Mouse (Mus musculus): ENCODE data around the gene Inhbc. TPM values are rescaled to one million over a fixed set of nuclear protein-coding genes. Genes with fewer than 3 reads are reported as not detected.
"Not testable (repeated sequence)": the region's sequence is repeated elsewhere in the genome, so short reads cannot be mapped to it uniquely, and the experiment has no call there.

The Inhbc gene
- polyA plus RNA-seq, 1 experiment from 2014 or later, result not detected

GRCm38 (mm10) chr10:127318009-127318408 is 52.2 kb downstream of the Inhbc start:
- H3K27me3 ChIP-seq, result no peaks in the 10 kb centered on the region
- ATAC-seq, result no peak
- in situ Hi-C loops (cut with MboI; ENCODE audit: low pct_unique_long_range_greater_than_20kb), result loop anchor here (5.0 kb wide), 1 partner anchor 61 kb away; no protein-coding TSS in a partner anchor
- no peak for DNase-seq (ENCODE audit: low read depth, low spot score)
- no peak for TF ChIP-seq CTCF (IDR thresholded peaks at IDR 0.05)
- ChIA-PET CTCF (interaction anchor here (1.4 kb wide), 1 partner anchor 21 kb away, joined by 4 read pairs; no protein-coding TSS in a partner anchor), POLR2A (no interaction called here)

DNA sequence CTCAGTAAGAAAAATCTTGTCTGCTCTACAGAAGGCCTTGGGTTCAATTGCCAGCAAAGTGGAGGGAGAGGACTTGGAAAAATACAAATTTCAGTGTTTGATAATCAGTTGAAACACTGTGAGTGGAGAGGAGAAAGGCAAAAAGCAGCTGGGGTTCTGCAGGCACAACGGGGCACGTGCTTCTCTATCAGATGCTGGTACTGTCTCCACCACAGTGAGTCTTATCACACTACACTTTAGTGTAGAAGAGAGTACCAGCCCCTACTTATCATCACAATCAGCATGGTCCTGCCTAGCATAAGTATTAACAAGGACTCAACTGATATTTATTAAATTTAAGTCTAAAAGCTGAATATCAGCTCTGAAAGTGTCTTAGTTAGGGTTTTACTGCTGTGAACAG is 53.0 kb downstream of the Inhbc start:
- no peak for ATAC-seq
- in situ Hi-C loops (cut with MboI; ENCODE audit: low pct_unique_long_range_greater_than_20kb), result loop anchor here (5.0 kb wide), 1 partner anchor 60 kb away; no protein-coding TSS in a partner anchor
- no peak for TF ChIP-seq CTCF (IDR thresholded peaks at IDR 0.05)
- no peak for DNase-seq (ENCODE audit: low read depth, low spot score)
- H3K27me3 ChIP-seq, result no peaks in the 10 kb centered on the region
- POLR2A ChIA-PET, result interaction anchor here (0.7 kb wide), 1 partner anchor 999 kb away, joined by 3 read pairs; no protein-coding TSS in a partner anchor
- CTCF ChIA-PET, result interaction anchor here (1.4 kb wide), 1 partner anchor 21 kb away, joined by 4 read pairs; no protein-coding TSS in a partner anchor

DNA sequence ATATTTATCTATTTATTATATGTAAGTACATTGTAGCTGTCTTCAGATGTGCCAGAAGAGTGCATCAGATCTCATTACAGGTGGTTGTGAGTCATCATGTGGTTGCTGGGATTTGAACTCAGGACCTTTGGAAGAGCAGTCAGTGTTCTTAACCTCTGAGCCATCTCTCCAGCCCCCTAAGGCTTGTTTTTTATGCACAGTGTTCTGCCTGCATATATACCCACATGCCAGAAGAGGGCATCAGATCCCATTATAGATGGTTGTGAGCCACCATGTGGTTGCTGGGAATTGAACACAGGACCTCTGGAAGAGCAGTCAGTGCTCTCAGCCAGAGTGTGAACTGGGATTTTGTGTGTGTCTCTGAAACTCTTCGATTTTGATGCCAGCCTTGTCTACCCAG is 55.3 kb downstream of the Inhbc start:
- CTCF ChIA-PET; DNase-seq (ENCODE audit: low read depth, low spot score); ATAC-seq; H3K27me3 ChIP-seq; POLR2A ChIA-PET: not testable (repeated sequence)
- in situ Hi-C loops (cut with MboI; ENCODE audit: low pct_unique_long_range_greater_than_20kb), result loop anchor here (5.0 kb wide), 1 partner anchor 58 kb away; no protein-coding TSS in a partner anchor
- TF ChIP-seq CTCF (IDR thresholded peaks at IDR 0.05), result peak; percentile 35

- ATAC-seq; H3K27me3 ChIP-seq; POLR2A ChIA-PET; in situ Hi-C loops (cut with MboI; ENCODE audit: low pct_unique_long_range_greater_than_20kb); DNase-seq (ENCODE audit: low read depth, low spot score): not testable (repeated sequence)
- CTCF ChIA-PET, result interaction anchor here (1.0 kb wide), 2 partner anchors 13 to 25 kb away, joined by 3 to 4 read pairs; no protein-coding TSS in a partner anchor
Observed at GRCm38 (mm10) chr10:127313516-127313915, 56.7 kb downstream of the Inhbc start.

DNA sequence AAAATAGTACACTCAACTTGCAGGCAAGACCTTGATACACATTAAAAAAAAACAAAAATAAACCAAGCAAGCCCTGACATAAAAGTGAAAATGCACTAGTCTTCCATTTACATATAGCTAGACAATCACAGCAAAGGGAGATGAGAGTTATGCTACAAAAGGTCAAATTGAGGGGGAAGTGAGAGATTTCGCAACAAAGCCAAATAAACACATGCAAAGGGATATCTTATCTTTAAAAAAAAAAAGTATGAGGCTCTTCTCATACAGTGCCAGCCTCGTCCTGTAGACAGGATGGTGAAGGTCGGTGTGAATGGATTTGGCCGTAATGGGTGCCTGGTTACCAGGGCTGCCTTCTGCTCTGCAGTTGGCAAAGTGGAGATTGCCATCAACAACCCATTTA is 57.4 kb downstream of the Inhbc start:
- in situ Hi-C loops (cut with MboI; ENCODE audit: low pct_unique_long_range_greater_than_20kb), result no loop called here

DNA sequence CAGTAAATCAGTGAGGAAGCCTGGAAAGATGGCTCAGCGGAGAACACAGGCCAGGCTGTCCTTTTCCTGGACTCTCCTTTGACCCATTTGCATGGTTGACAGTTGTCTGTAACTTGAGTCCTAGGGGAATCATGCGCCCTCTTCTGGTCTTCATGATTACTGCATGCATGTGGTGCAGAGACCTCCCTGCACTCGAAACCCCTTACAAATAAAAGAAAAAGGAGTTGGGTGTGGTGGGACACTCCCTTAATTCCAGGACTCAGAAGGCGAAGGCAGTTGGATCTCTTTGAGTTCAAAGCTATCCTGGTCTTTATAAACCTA is 57.9 kb downstream of the Inhbc start:
- POLR2A ChIA-PET, result interaction anchor here (1.5 kb wide), 1 partner anchor 18 kb away, joined by 3 read pairs; no protein-coding TSS in a partner anchor
- ATAC-seq, result peak; percentile 40
- DNase-seq (ENCODE audit: low read depth, low spot score), result no peak
- CTCF ChIA-PET, result interaction anchor here (0.8 to 2.0 kb wide), 7 partner anchors 8 to 27 kb away, joined by 3 to 8 read pairs (median 4); partner anchors contain the start of gene Arhgap9
- TF ChIP-seq CTCF (IDR thresholded peaks at IDR 0.05), result no peak
- H3K27me3 ChIP-seq, result no peaks in the 10 kb centered on the region
- in situ Hi-C loops (cut with MboI; ENCODE audit: low pct_unique_long_range_greater_than_20kb), result no loop called here

More for the DNA sequence above, 57.4 kb downstream of the Inhbc start:
- CTCF ChIA-PET, result interaction anchor here (1.0 to 2.0 kb wide), 5 partner anchors 9 to 26 kb away, joined by 3 to 8 read pairs (median 4); partner anchors contain the start of gene Arhgap9
- ATAC-seq (no peak), DNase-seq (ENCODE audit: low read depth, low spot score) (no peak)
- no peaks in the 10 kb centered on the region for H3K27me3 ChIP-seq
- no peak for TF ChIP-seq CTCF (IDR thresholded peaks at IDR 0.05)
- POLR2A ChIA-PET, result interaction anchor here (1.5 kb wide), 1 partner anchor 19 kb away, joined by 3 read pairs; no protein-coding TSS in a partner anchor

DNA sequence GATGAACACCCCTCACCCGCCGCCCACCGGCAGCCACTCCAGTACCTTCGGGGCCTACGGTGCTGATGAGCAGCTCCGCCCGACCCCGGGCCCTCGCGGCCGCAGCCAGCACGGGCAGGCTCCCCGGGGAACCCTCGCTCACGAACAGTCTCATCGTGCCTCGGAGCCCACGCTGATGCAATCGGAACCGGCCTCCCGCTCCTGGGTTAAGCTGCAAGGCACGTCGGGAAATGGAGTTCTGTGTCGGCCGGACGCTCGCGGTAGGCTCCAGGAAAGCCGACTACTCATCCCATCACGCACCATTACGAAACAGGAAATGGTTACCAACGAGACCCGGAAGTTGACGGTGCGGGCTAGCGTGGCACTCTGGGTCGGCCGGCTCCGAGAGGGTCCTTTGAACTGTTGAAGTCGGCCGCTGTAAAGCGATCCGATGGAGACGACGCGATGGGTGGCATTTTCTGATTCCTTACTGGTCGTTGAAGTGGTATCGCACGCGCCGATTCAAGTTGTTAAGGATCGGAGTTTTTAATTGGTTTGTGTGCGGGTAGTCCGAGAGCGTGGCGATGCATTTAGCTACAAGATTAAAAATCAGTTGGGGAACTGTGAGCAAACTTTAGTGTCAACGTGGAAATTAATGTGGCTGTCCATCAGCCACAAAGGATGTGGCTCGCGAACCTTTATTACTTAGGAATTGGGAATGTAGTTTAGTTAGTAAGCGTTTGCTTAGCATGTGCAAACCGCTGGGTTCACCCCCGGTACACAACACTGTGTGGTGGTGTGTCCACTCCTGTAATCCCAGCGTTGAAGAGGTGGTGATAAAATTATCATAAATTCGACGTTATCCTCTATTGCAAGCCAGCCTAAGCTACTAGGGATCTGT is 58.5 kb downstream of the Inhbc start, which contains the start of gene Mars:
Gene Mars, minus strand, starts transcription at position 311 of the 880 bp plus-strand sequence.
- ATAC-seq, result peak; percentile 88
- ChIA-PET CTCF (interaction anchor here (0.8 to 2.0 kb wide), 6 partner anchors 8 to 27 kb away, joined by 3 to 8 read pairs (median 4); partner anchors contain the start of gene Arhgap9), POLR2A (interaction anchor here (1.1 to 1.5 kb wide), 3 partner anchors 18 to 25 kb away, joined by 3 to 4 read pairs (median 3); no protein-coding TSS in a partner anchor)
- in situ Hi-C loops (cut with MboI; ENCODE audit: low pct_unique_long_range_greater_than_20kb), result no loop called here
- peak; percentile 80 for DNase-seq (ENCODE audit: low read depth, low spot score)
- no peaks in the 10 kb centered on the region for H3K27me3 ChIP-seq
- no peak for TF ChIP-seq CTCF (IDR thresholded peaks at IDR 0.05)

DNA sequence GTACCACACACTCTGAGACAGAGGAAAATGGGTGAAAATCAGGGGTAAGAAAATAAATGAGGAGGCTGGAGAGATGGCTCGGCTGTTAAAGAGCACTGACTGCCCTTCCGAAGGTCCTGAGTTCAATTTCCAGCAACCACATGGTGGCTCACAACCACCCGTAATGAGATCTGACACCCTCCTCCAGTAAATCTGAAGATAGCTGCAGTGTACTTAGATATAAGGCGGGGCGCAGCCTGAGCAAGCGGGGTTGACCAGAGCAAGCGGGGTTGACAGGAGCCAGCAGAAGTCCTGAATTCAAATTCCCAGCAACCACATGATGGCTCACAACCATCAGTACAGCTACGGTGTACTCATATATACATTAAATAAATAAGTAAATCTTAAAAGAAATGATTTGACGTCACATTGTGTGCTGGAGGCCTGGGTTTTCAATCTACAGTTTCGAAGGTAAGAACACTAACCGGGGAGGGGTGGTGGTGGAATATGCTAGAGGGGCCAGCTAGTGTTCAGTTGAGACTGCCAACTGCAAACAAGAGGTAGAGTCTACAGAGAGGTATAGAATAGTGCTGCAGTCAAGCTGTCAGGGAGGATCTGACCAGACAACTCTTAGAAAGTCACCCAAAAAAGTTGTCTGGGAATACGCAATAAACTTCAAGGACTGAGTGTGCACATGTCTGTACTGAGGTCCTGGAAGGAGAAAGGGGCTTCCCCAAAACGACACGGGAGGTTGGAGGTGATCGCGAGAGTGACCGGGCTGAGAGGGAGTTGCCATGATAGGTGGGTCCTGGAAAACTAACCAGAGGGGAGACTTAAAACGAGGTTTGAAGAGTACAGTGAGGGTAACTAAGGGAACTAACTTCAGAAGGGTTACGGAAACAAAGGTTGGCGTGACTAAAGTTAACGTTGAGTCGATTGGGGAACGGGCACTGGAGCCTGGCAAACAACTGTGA is 59.4 kb downstream of the Inhbc start:
- TF ChIP-seq CTCF (IDR thresholded peaks at IDR 0.05), result no peak
- ChIA-PET POLR2A (interaction anchor here (0.9 to 1.2 kb wide), 3 partner anchors 16 to 24 kb away, joined by 3 to 4 read pairs (median 3); no protein-coding TSS in a partner anchor), CTCF (interaction anchor here (0.6 to 2.0 kb wide), 2 partner anchors 8 to 11 kb away, joined by 3 to 7 read pairs; partner anchors contain the start of gene Arhgap9)
- ATAC-seq (peak; percentile 23), DNase-seq (ENCODE audit: low read depth, low spot score) (no peak)
- in situ Hi-C loops (cut with MboI; ENCODE audit: low pct_unique_long_range_greater_than_20kb), result no loop called here
- H3K27me3 ChIP-seq, result no peaks in the 10 kb centered on the region

GRCm38 (mm10) chr10:127309167-127309566 is 61.1 kb downstream of the Inhbc start:
- CTCF ChIA-PET, result interaction anchor here (1.5 kb wide), 1 partner anchor 11 kb away, joined by 5 read pairs; no protein-coding TSS in a partner anchor
- POLR2A ChIA-PET; in situ Hi-C loops (cut with MboI; ENCODE audit: low pct_unique_long_range_greater_than_20kb); ATAC-seq; DNase-seq (ENCODE audit: low read depth, low spot score); H3K27me3 ChIP-seq: not testable (repeated sequence)

Other genes starting within 250 kb of the Inhbc start
- gene Os9, start 249.3 kb downstream of the Inhbc start, polyA plus RNA-seq (2021), result 173 TPM
- gene B4galnt1, start 205.2 kb downstream of the Inhbc start, polyA plus RNA-seq (2021), result 112 TPM
- gene Slc26a10, start 189.8 kb downstream of the Inhbc start, polyA plus RNA-seq (2021), result 0.85 TPM
- gene Arhgef25, start 180.3 kb downstream of the Inhbc start, polyA plus RNA-seq (2021), result 106 TPM
- 155 TPM for gene Dtx3, start 174.7 kb downstream of the Inhbc start, polyA plus RNA-seq (2021)
- gene Pip4k2c, start 158.8 kb downstream of the Inhbc start, polyA plus RNA-seq (2021), result 76.8 TPM
- 0.44 TPM for gene Kif5a, start 107.1 kb downstream of the Inhbc start, polyA plus RNA-seq (2021)
- 307 TPM for gene Dctn2, start 104.1 kb downstream of the Inhbc start, polyA plus RNA-seq (2021)
- gene Mbd6, start 81.4 kb downstream of the Inhbc start, polyA plus RNA-seq (2021), result 55.1 TPM
- gene Mars, start 58.6 kb downstream of the Inhbc start, polyA plus RNA-seq (2021), result 152 TPM
- gene Arhgap9, start 48.5 kb downstream of the Inhbc start, polyA plus RNA-seq (2021), result not detected
- 0.23 TPM for gene Gli1, start 28.5 kb downstream of the Inhbc start, polyA plus RNA-seq (2021)
- gene Inhbe, start 16.0 kb downstream of the Inhbc start, polyA plus RNA-seq (2021), result 0.01 TPM
- 98.4 TPM for gene R3hdm2, start 9.9 kb upstream of the Inhbc start, polyA plus RNA-seq (2021)
- gene Stac3, start 131.3 kb upstream of the Inhbc start, polyA plus RNA-seq (2021), result 0.80 TPM
- 0.18 TPM for gene Ndufa4l2, start 144.5 kb upstream of the Inhbc start, polyA plus RNA-seq (2021)
- gene Shmt2, start 152.0 kb upstream of the Inhbc start, polyA plus RNA-seq (2021), result 144 TPM
- 6.0 TPM for gene Nxph4, start 164.1 kb upstream of the Inhbc start, polyA plus RNA-seq (2021)